Mouse (Mus musculus): ENCODE results near the gene Frmd4b. TPM values are rescaled to one million over a fixed set of nuclear protein-coding genes. Genes with fewer than 3 reads are reported as not detected.
A peak's percentile ranks its signal among the peaks of the same experiment; 100 is the strongest.

The Frmd4b gene
- polyA plus RNA-seq, 1 experiment from 2014 or later = 10.6 TPM

- Histone ChIP-seq H3K4me3 (ENCODE audit: low read length) (no peak overlapping the region), H3K27ac (ENCODE audit: low read length) (no peak overlapping the region), H3K9ac (ENCODE audit: low read depth, low read length) (no peak overlapping the region), H3K9me3 (ENCODE audit: control insufficient read depth, low read length) (no peaks in the 10 kb centered on the region), H3K4me1 (ENCODE audit: control insufficient read depth, insufficient read depth, low read length) (peaks cover 5% of the 10 kb centered on the region; the same call in 1 of the 2 replicates), H3K27me3 (replicated peaks; ENCODE audit: control insufficient read depth, insufficient read depth, low read length) (no peaks in the 10 kb centered on the region), H3K4me2 (ENCODE audit: low read depth, low read length) (no peak overlapping the region), H3K36me3 (ENCODE audit: control insufficient read depth, insufficient read depth, low read length) (no peaks in the 10 kb centered on the region; the same call in 1 of the 2 replicates)
- 90% methylated on average over 6 of the region's 6 CpGs for WGBS
- no peak for ATAC-seq
Observed at GRCm38 (mm10) chr6:97308562-97308961, 308.8 kb downstream of the Frmd4b start.

DNA sequence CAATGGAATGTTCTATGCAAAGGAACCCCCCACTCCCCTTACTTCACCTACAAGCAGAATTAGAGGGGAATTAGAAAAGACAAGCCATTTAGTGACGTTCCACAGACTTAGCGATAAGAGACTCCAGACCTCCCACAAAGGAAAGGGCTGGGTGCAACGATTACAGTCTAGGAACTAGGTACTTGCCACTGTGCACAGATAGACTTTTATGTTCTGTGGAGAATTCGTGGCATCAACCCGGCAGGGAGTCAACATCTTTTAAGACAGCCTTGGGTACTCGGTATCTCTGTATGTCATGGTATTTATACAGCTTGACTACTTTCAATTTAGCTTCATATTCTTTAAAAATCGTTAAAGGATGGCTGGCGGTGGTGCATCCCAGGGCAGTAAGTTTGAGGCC lies 310.1 kb downstream of the Frmd4b start:
- H3K36me3 ChIP-seq (ENCODE audit: control insufficient read depth, insufficient read depth, low read length) = no peaks in the 10 kb centered on the region; the same call in 1 of the 2 replicates
- H3K9ac ChIP-seq (ENCODE audit: low read depth, low read length) = no peak overlapping the region
- no peak overlapping the region for H3K4me3 ChIP-seq (ENCODE audit: low read length)
- WGBS = 76% methylated on average over 8 of the region's 8 CpGs
- no peak overlapping the region for H3K4me2 ChIP-seq (ENCODE audit: low read depth, low read length)
- no peak overlapping the region for H3K27ac ChIP-seq (ENCODE audit: low read length)
- ATAC-seq = no peak
- H3K4me1 ChIP-seq (ENCODE audit: control insufficient read depth, insufficient read depth, low read length) = peaks cover 5% of the 10 kb centered on the region; the same call in 1 of the 2 replicates
- H3K9me3 ChIP-seq (ENCODE audit: control insufficient read depth, low read length) = no peaks in the 10 kb centered on the region
- H3K27me3 ChIP-seq (replicated peaks; ENCODE audit: control insufficient read depth, insufficient read depth, low read length) = no peaks in the 10 kb centered on the region

GRCm38 (mm10) chr6:97306351-97306750 lies 311.0 kb downstream of the Frmd4b start:
- Histone ChIP-seq H3K9me3 (ENCODE audit: control insufficient read depth, low read length) (no peaks in the 10 kb centered on the region), H3K27me3 (replicated peaks; ENCODE audit: control insufficient read depth, insufficient read depth, low read length) (no peaks in the 10 kb centered on the region), H3K36me3 (ENCODE audit: control insufficient read depth, insufficient read depth, low read length) (no peaks in the 10 kb centered on the region; the same call in 1 of the 2 replicates), H3K4me3 (ENCODE audit: low read length) (no peak overlapping the region), H3K27ac (ENCODE audit: low read length) (no peak overlapping the region), H3K4me2 (ENCODE audit: low read depth, low read length) (no peak overlapping the region), H3K4me1 (ENCODE audit: control insufficient read depth, insufficient read depth, low read length) (peaks cover 3% of the 10 kb centered on the region; the same call in 1 of the 2 replicates), H3K9ac (ENCODE audit: low read depth, low read length) (no peak overlapping the region)
- no peak for ATAC-seq
- WGBS = 86% methylated on average over 11 of the region's 11 CpGs

GRCm38 (mm10) chr6:97305491-97305890 lies 311.9 kb downstream of the Frmd4b start:
- H3K4me1 ChIP-seq (ENCODE audit: control insufficient read depth, insufficient read depth, low read length) = no peaks in the 10 kb centered on the region
- no peak overlapping the region for H3K4me3 ChIP-seq (ENCODE audit: low read length)
- H3K27ac ChIP-seq (ENCODE audit: low read length) = peak overlapping the region; percentile 33; the same call in 1 of the 2 replicates
- ATAC-seq = 0 out of 2 replicates have a peak, but pooled peaks have one; percentile 49
- no peaks in the 10 kb centered on the region for H3K27me3 ChIP-seq (replicated peaks; ENCODE audit: control insufficient read depth, insufficient read depth, low read length)
- no peak overlapping the region for H3K4me2 ChIP-seq (ENCODE audit: low read depth, low read length)
- no peak overlapping the region for H3K9ac ChIP-seq (ENCODE audit: low read depth, low read length)
- 60% methylated on average over 7 of the region's 7 CpGs for WGBS
- H3K9me3 ChIP-seq (ENCODE audit: control insufficient read depth, low read length) = no peaks in the 10 kb centered on the region
- no peaks in the 10 kb centered on the region; the same call in 1 of the 2 replicates for H3K36me3 ChIP-seq (ENCODE audit: control insufficient read depth, insufficient read depth, low read length)

DNA sequence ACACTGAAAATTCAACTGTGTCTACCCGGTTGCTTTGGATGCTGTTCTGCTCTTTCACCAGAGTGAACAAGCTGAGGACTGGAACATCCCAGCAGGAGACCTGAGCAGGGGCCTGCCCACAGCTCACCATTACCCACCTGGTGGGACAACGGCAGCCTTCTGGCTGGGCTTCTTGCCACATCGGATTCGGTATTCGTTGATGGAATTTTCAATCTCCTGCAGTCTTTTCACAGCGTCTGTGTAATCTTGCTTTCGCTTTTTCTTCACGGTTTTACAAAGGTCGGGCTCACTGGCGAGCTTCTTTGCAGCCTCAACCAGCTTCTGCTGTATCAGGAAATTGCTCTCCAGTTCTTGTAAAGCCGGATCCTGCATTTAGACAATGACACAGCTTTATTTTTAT lies 312.3 kb downstream of the Frmd4b start:
- Histone ChIP-seq H3K4me1 (ENCODE audit: control insufficient read depth, insufficient read depth, low read length) (no peaks in the 10 kb centered on the region), H3K4me2 (ENCODE audit: low read depth, low read length) (no peak overlapping the region), H3K27me3 (replicated peaks; ENCODE audit: control insufficient read depth, insufficient read depth, low read length) (no peaks in the 10 kb centered on the region), H3K36me3 (ENCODE audit: control insufficient read depth, insufficient read depth, low read length) (no peaks in the 10 kb centered on the region; the same call in 1 of the 2 replicates), H3K27ac (ENCODE audit: low read length) (0 out of 2 replicates have a peak overlapping the region, but pooled peaks have one; percentile 33), H3K9ac (ENCODE audit: low read depth, low read length) (no peak overlapping the region), H3K9me3 (ENCODE audit: control insufficient read depth, low read length) (no peaks in the 10 kb centered on the region), H3K4me3 (ENCODE audit: low read length) (no peak overlapping the region)
- ATAC-seq = no peak
- WGBS = 70% methylated on average over 11 of the region's 11 CpGs

GRCm38 (mm10) chr6:97303277-97304109 lies 313.8 kb downstream of the Frmd4b start:
- H3K27ac ChIP-seq (ENCODE audit: low read length) = no peak overlapping the region
- no peaks in the 10 kb centered on the region for H3K27me3 ChIP-seq (replicated peaks; ENCODE audit: control insufficient read depth, insufficient read depth, low read length)
- no peak for ATAC-seq
- no peaks in the 10 kb centered on the region for H3K4me1 ChIP-seq (ENCODE audit: control insufficient read depth, insufficient read depth, low read length)
- H3K4me3 ChIP-seq (ENCODE audit: low read length) = no peak overlapping the region
- H3K9me3 ChIP-seq (ENCODE audit: control insufficient read depth, low read length) = no peaks in the 10 kb centered on the region
- H3K36me3 ChIP-seq (ENCODE audit: control insufficient read depth, insufficient read depth, low read length) = no peaks in the 10 kb centered on the region; the same call in 1 of the 2 replicates
- WGBS = 83% methylated on average over 9 of the region's 9 CpGs
- no peak overlapping the region for H3K9ac ChIP-seq (ENCODE audit: low read depth, low read length)
- no peak overlapping the region for H3K4me2 ChIP-seq (ENCODE audit: low read depth, low read length)

DNA sequence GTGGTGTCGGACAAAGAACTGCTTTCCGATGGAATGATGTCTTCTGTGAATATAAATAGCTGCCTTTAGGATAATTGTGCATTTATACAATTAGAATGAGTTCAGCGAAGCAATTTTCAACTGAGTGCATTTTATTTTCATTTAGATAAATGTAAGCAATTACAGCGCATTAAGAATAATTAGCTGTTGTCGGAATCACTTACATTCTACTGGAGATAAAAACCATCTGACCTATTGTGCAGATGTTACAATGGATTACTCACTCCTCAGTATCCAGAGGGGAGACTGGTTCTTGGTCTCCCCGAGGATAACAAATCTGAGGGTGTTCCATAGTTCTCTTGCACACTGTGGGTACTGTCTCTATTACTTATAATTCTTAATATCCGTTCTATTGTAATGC lies 315.0 kb downstream of the Frmd4b start:
- Histone ChIP-seq H3K4me1 (ENCODE audit: control insufficient read depth, insufficient read depth, low read length) (no peaks in the 10 kb centered on the region), H3K27ac (ENCODE audit: low read length) (no peak overlapping the region), H3K9me3 (ENCODE audit: control insufficient read depth, low read length) (no peaks in the 10 kb centered on the region), H3K4me2 (ENCODE audit: low read depth, low read length) (no peak overlapping the region), H3K4me3 (ENCODE audit: low read length) (no peak overlapping the region), H3K27me3 (replicated peaks; ENCODE audit: control insufficient read depth, insufficient read depth, low read length) (no peaks in the 10 kb centered on the region), H3K9ac (ENCODE audit: low read depth, low read length) (no peak overlapping the region), H3K36me3 (ENCODE audit: control insufficient read depth, insufficient read depth, low read length) (no peaks in the 10 kb centered on the region; the same call in 1 of the 2 replicates)
- no peak for ATAC-seq
- 78% methylated on average over 7 of the region's 7 CpGs for WGBS

- Histone ChIP-seq H3K36me3 (ENCODE audit: control insufficient read depth, insufficient read depth, low read length) (no peaks in the 10 kb centered on the region; the same call in 1 of the 2 replicates), H3K9ac (ENCODE audit: low read depth, low read length) (no peak overlapping the region), H3K4me2 (ENCODE audit: low read depth, low read length) (no peak overlapping the region), H3K27ac (ENCODE audit: low read length) (no peak overlapping the region), H3K27me3 (replicated peaks; ENCODE audit: control insufficient read depth, insufficient read depth, low read length) (no peaks in the 10 kb centered on the region), H3K9me3 (ENCODE audit: control insufficient read depth, low read length) (no peaks in the 10 kb centered on the region), H3K4me1 (ENCODE audit: control insufficient read depth, insufficient read depth, low read length) (no peaks in the 10 kb centered on the region), H3K4me3 (ENCODE audit: low read length) (no peak overlapping the region)
- no peak for ATAC-seq
- 82% methylated on average over 6 of the region's 6 CpGs for WGBS
Observed at GRCm38 (mm10) chr6:97300659-97301058, 316.7 kb downstream of the Frmd4b start.

DNA sequence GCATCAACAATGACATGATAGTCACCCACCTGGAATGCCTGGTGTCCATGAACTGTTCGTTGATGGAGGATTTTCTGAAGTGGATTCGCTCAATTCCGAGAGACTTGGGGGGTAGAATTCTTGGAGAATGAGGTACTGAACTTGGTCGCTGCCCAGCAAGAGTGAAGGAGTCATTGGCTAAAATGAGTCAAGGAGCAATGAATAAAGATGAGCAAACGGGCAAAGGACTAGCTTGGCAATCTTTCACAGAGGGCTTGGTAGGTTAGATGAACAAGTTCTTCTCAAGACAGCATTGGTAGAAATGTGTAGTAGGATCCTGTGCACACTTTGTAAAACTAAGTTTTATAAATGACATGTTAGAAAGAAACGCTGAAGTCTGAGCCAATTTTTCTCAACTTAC lies 317.2 kb downstream of the Frmd4b start:
- no peaks in the 10 kb centered on the region for H3K4me1 ChIP-seq (ENCODE audit: control insufficient read depth, insufficient read depth, low read length)
- no peak for ATAC-seq
- no peak overlapping the region for H3K9ac ChIP-seq (ENCODE audit: low read depth, low read length)
- H3K27me3 ChIP-seq (replicated peaks; ENCODE audit: control insufficient read depth, insufficient read depth, low read length) = no peaks in the 10 kb centered on the region
- no peaks in the 10 kb centered on the region for H3K9me3 ChIP-seq (ENCODE audit: control insufficient read depth, low read length)
- H3K27ac ChIP-seq (ENCODE audit: low read length) = no peak overlapping the region
- WGBS = 93% methylated on average over 6 of the region's 6 CpGs
- peaks cover 3% of the 10 kb centered on the region for H3K36me3 ChIP-seq (ENCODE audit: control insufficient read depth, insufficient read depth, low read length)
- no peak overlapping the region for H3K4me3 ChIP-seq (ENCODE audit: low read length)
- H3K4me2 ChIP-seq (ENCODE audit: low read depth, low read length) = no peak overlapping the region
